Mouse (Mus musculus) embryonic fibroblast, embryonic 13.5 days (primary cell): Measurements from ENCODE around the gene Ttf1.

Experiments used
- CTCF ChIP-seq: IDR thresholded peaks from 2 replicates; pipeline ENCODE4 v1.5.1; 2011; ENCODE audit warnings: mild to moderate bottlenecking, control low read depth, low read length, moderate library complexity, borderline replicate concordance; ENCODE audit not compliant: insufficient read depth
- POLR2A ChIP-seq: IDR thresholded peaks from 2 replicates; pipeline ENCODE4 v1.6.1; 2011; ENCODE audit warnings: low read depth, mild to moderate bottlenecking, control low read depth, low read length, moderate library complexity

DNA sequence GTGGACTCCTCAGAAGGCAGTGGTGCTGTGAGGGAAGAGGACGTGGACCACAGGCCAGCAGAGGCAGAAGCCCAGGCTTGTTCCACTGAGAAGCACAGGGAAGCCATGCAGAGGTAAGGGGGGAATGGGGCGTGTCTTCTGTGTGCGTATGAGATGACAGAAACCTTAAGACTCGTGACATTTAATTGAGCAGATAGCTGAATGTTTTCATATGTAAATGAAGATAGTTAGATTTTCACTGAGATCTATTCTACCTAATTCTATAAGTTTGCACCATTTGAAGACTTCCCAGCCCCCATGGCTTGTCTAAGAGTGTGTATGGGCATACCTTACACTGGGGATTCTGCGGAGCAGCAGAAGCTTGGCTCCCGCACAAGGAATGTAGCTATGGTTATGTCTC is 5.7 kb downstream of the Ttf1 start:
- no peak for TF ChIP-seq CTCF
- no peak for TF ChIP-seq POLR2A
